In genomic region chr6:7692884-7693585, GRCm38 (mm10) we compare ENCODE assay signal across 8 mouse cellular contexts. TPM values are rescaled to one million over a fixed set of nuclear protein-coding genes. Genes with fewer than 3 reads are reported as not detected.
A peak's percentile ranks its signal among the peaks of the same experiment; 100 is the strongest.
DNase-seq lines count a peak whose midpoint lies in the region; ATAC-seq and TF ChIP-seq lines count a peak whose summit lies in the region.

Asns (minus strand) TSS chr6:7693254.

- peak within 1 kb of the TSS; percentile 74; the same call in 1 of the 2 replicates for H3K27ac ChIP-seq in ES-E14 (ENCODE audit: insufficient read depth, low read depth, low read length, poor library complexity, severe bottlenecking)
- no peak within 1 kb of the TSS for H3K27ac ChIP-seq in forebrain, embryonic 15.5 days (replicated peaks)
- H3K27ac ChIP-seq in liver, postnatal 0 days (ENCODE audit: low read depth), result peak within 1 kb of the TSS; percentile 84
- H3K27ac ChIP-seq in neural tube, embryonic 13.5 days (replicated peaks), result peak within 1 kb of the TSS; percentile 67; the same call in 1 of the 2 replicates

- TF ChIP-seq CTCF in liver, postnatal 0 days (IDR thresholded peaks at IDR 0.05; ENCODE audit: low read depth), result peak; percentile 60

- peak within 1 kb of the TSS; percentile 90 to 100 for H3K4me3 ChIP-seq in ES-E14 (ENCODE audit: insufficient read depth in 1 of 2, low read depth in 1 of 2, low read length in 2 of 2, poor library complexity in 1 of 2, severe bottlenecking in 1 of 2)
- H3K4me3 ChIP-seq in forebrain, embryonic 15.5 days, result peak within 1 kb of the TSS; percentile 82
- H3K4me3 ChIP-seq in liver, postnatal 0 days (ENCODE audit: low read depth, low read length), result peak within 1 kb of the TSS; percentile 86
- H3K4me3 ChIP-seq in neural tube, embryonic 13.5 days, result peak within 1 kb of the TSS; percentile 79

- peak; percentile 52; the same call in 1 of the 2 replicates for TF ChIP-seq EP300 in liver, postnatal 0 days (IDR thresholded peaks at IDR 0.05; ENCODE audit: low read depth)

- H3K4me2 ChIP-seq in forebrain, embryonic 15.5 days (replicated peaks), result peak within 1 kb of the TSS; percentile 92
- peak within 1 kb of the TSS; percentile 91 for H3K4me2 ChIP-seq in liver, postnatal 0 days (ENCODE audit: low read depth, low read length)
- H3K4me2 ChIP-seq in neural tube, embryonic 13.5 days, result peak within 1 kb of the TSS; percentile 85

- peak within 1 kb of the TSS; percentile 94 for H3K9ac ChIP-seq in ES-E14 (ENCODE audit: insufficient read depth, low read depth, low read length, poor library complexity, severe bottlenecking)
- peak within 1 kb of the TSS; percentile 71 for H3K9ac ChIP-seq in forebrain, embryonic 15.5 days (replicated peaks)
- peak within 1 kb of the TSS; percentile 81 for H3K9ac ChIP-seq in liver, postnatal 0 days (replicated peaks)
- H3K9ac ChIP-seq in neural tube, embryonic 13.5 days, result peak within 1 kb of the TSS; percentile 77

- WGBS in forebrain, embryonic 15.5 days, result under 1% methylated on average over 51 of the region's 51 CpGs
- WGBS in liver, postnatal 0 days (ENCODE audit: insufficient replicate concordance), result 1% methylated on average over 51 of the region's 51 CpGs
- 1% methylated on average over 51 of the region's 51 CpGs for WGBS in neural tube, embryonic 13.5 days

- intact Hi-C loops in heart, postnatal 25 days (cut with DNase I), result no loop called here

- peaks cover 8 to 22% of the 10 kb centered on the region in 2 experiments for H3K4me1 ChIP-seq in ES-E14 (ENCODE audit: control insufficient read depth in 2 of 2, insufficient read depth in 2 of 2, low read length in 2 of 2, poor library complexity in 1 of 2)
- peaks cover 7% of the 10 kb centered on the region; the same call in 1 of the 2 replicates for H3K4me1 ChIP-seq in forebrain, embryonic 15.5 days
- H3K4me1 ChIP-seq in liver, postnatal 0 days (ENCODE audit: insufficient read depth), result peaks cover 29% of the 10 kb centered on the region
- peaks cover 7% of the 10 kb centered on the region; the same call in 1 of the 2 replicates for H3K4me1 ChIP-seq in neural tube, embryonic 13.5 days (replicated peaks)

- peak; percentile 97 for ATAC-seq in forebrain, embryonic 15.5 days (replicated peaks)
- peak; percentile 91 for ATAC-seq in liver, postnatal 0 days
- peak; percentile 98 for ATAC-seq in neural tube, embryonic 13.5 days (ENCODE audit: low read depth)

- H3K36me3 ChIP-seq in ES-E14 (ENCODE audit: control insufficient read depth, insufficient read depth, low read length, poor library complexity, severe bottlenecking), result peaks cover 3% of the 10 kb centered on the region; the same call in 1 of the 2 replicates
- H3K36me3 ChIP-seq in forebrain, embryonic 15.5 days, result no peaks in the 10 kb centered on the region
- H3K36me3 ChIP-seq in liver, postnatal 0 days (replicated peaks; ENCODE audit: insufficient read depth, low read length), result no peaks in the 10 kb centered on the region
- H3K36me3 ChIP-seq in neural tube, embryonic 13.5 days, result no peaks in the 10 kb centered on the region

- in situ Hi-C loops in ES-E14 (cut with MboI; ENCODE audit: low sequenced_read_pairs in 2 of 2, unreplicated experiment in 2 of 2), result no loop called here

- no peaks in the 10 kb centered on the region for H3K9me3 ChIP-seq in ES-E14 (ENCODE audit: control insufficient read depth, insufficient read depth, low read depth, low read length)
- H3K9me3 ChIP-seq in forebrain, embryonic 15.5 days, result no peaks in the 10 kb centered on the region
- H3K9me3 ChIP-seq in liver, postnatal 0 days (ENCODE audit: low read length), result no peaks in the 10 kb centered on the region
- H3K9me3 ChIP-seq in neural tube, embryonic 13.5 days, result no peaks in the 10 kb centered on the region

- H3K27me3 ChIP-seq in forebrain, embryonic 15.5 days, result no peaks in the 10 kb centered on the region
- no peaks in the 10 kb centered on the region for H3K27me3 ChIP-seq in liver, postnatal 0 days (ENCODE audit: insufficient read depth, low read length)
- H3K27me3 ChIP-seq in neural tube, embryonic 13.5 days, result peaks cover 5% of the 10 kb centered on the region; the same call in 1 of the 2 replicates

- peak; percentile 83 for DNase-seq in ES-E14 (ENCODE audit: low read depth, low spot score)
- peak; percentile 83 for DNase-seq in cerebellum, adult 11 months
- peak; percentile 33 for DNase-seq in heart, postnatal 25 days (ENCODE audit: low spot score)
- peak; percentile 82 for DNase-seq in layer of hippocampus, adult 11-12 months (ENCODE audit: low spot score)
- DNase-seq in liver, postnatal 0 days, result peak; percentile 93
- DNase-seq in telencephalon, adult 2 months (ENCODE audit: low read depth, low spot score), result peak; percentile 83

TF ChIP-seq in ES-E14, 5 proteins besides CTCF, POLR2A, EP300 and RAD21:
- TF ChIP-seq ZC3H11A (IDR thresholded peaks at IDR 0.05; ENCODE audit: borderline replicate concordance, low read depth, low read length), result no peak
- peak; percentile 62; the same call in 1 of the 2 replicates for TF ChIP-seq HCFC1 (IDR thresholded peaks at IDR 0.05; ENCODE audit: borderline replicate concordance, insufficient read depth, low read length)

RNA-seq across cellular contexts. Expression of gene Asns, which starts in this region (rescaled TPM):
- 225 and 241 TPM in 2 replicates for total RNA-seq in ES-E14 (2012; rRNA removed)
- 56.9 and 62.3 TPM in 2 replicates for polyA plus RNA-seq in forebrain, embryonic 15.5 days (2015; fragmentation: Nextera tagmentation; extraction: Ambion mirVana)
- 1 to 10 TPM; 3.7 to 4.4 TPM for total RNA-seq in heart, postnatal 25 days (2021)
- polyA plus RNA-seq in liver, postnatal 0 days (2015; fragmentation: Nextera tagmentation; extraction: Ambion mirVana), result 95.6 and 102 TPM in 2 replicates
- polyA plus RNA-seq in neural tube, embryonic 13.5 days (2015; fragmentation: Nextera tagmentation; extraction: Ambion mirVana), result 83.4 and 102 TPM in 2 replicates

Comparison
In these comparisons a context has a peak if more than half of its experiments do, and no peak if none do; other contexts are left out.
1. RNA of gene Asns (total RNA-seq): 225 to 241 TPM in ES-E14; 3.7 to 4.4 TPM in heart, postnatal 25 days; every median in the first group is over 10 times any median in the second.
2. DNase-seq: peak in every context shown above with its lines; median percentile 93 in liver, postnatal 0 days; 83 in ES-E14; 83 in cerebellum, adult 11 months; 83 in telencephalon, adult 2 months; 82 in layer of hippocampus, adult 11-12 months; 33 in heart, postnatal 25 days.
3. Peak in every context shown above with its lines, with median percentiles within 50 percentile points of each other: H3K4me3 ChIP-seq, H3K9ac ChIP-seq, ATAC-seq and H3K4me2 ChIP-seq.